Mouse (Mus musculus) ovary, postnatal 10 days (tissue): ENCODE results near the gene Cdk19.
"Not testable (repeated sequence)": the region's sequence is repeated elsewhere in the genome, so short reads cannot be mapped to it uniquely, and the experiment has no call there.

Source experiments
- DNase-seq: peaks from one replicate; pipeline ENCODE4 v3.0.0; 2022; ENCODE audit warnings: low spot score

Cdk19 gene

GRCm38 (mm10) chr10:40524032-40524806 is 184.9 kb downstream of the Cdk19 start:
- no peak for DNase-seq

- no peak for DNase-seq
Measured at GRCm38 (mm10) chr10:40524991-40525390, 185.6 kb downstream of the Cdk19 start.

GRCm38 (mm10) chr10:40525616-40526155 is 186.3 kb downstream of the Cdk19 start:
- no peak for DNase-seq

GRCm38 (mm10) chr10:40526301-40526761 is 187.0 kb downstream of the Cdk19 start:
- DNase-seq: no peak

- DNase-seq: no peak
Measured at GRCm38 (mm10) chr10:40526986-40527385, 187.6 kb downstream of the Cdk19 start.

- DNase-seq: no peak
Measured at GRCm38 (mm10) chr10:40527573-40527972, 188.2 kb downstream of the Cdk19 start.

GRCm38 (mm10) chr10:40528668-40529067 is 189.3 kb downstream of the Cdk19 start:
- no peak for DNase-seq

- no peak for DNase-seq
Measured at GRCm38 (mm10) chr10:40529617-40530016, 190.3 kb downstream of the Cdk19 start.

GRCm38 (mm10) chr10:40530661-40531060 is 191.3 kb downstream of the Cdk19 start:
- no peak for DNase-seq

GRCm38 (mm10) chr10:40532586-40532985 is 193.2 kb downstream of the Cdk19 start:
- DNase-seq: not testable (repeated sequence)
